Mouse (Mus musculus) erythroblast, embryonic 14.5 days (primary cell): ENCODE measurements around the gene Lrrc63.

ENCODE experiments used
- GATA1 ChIP-seq: IDR thresholded peaks from 2 replicates; pipeline ENCODE4 v1.6.1; 2012; ENCODE audit warnings: low read length, inconsistent platforms, mixed read lengths
- TAL1 ChIP-seq: IDR thresholded peaks from 3 replicates; pipeline ENCODE4 v1.6.1; 2012; ENCODE audit warnings: low read length, inconsistent platforms, mixed read lengths

- TF ChIP-seq GATA1 (no peak), TAL1 (no peak)
Measured at GRCm38 (mm10) chr14:75177400-75177799, 46.7 kb upstream of the Lrrc63 start.
